Mouse (Mus musculus) c-Kit-negative CD71-positive TER-119-positive erythroid progenitor cells, embryonic 14.5 days (primary cell): Measurements from ENCODE around the gene Atl1.
A peak's percentile ranks its signal among the peaks of the same experiment; 100 is the strongest.

ENCODE experiments used
- DNase-seq: peaks from one replicate; pipeline ENCODE4 v3.0.0-alpha.2; 2013; ENCODE audit warnings: low read depth, low spot score

Atl1 gene

DNA sequence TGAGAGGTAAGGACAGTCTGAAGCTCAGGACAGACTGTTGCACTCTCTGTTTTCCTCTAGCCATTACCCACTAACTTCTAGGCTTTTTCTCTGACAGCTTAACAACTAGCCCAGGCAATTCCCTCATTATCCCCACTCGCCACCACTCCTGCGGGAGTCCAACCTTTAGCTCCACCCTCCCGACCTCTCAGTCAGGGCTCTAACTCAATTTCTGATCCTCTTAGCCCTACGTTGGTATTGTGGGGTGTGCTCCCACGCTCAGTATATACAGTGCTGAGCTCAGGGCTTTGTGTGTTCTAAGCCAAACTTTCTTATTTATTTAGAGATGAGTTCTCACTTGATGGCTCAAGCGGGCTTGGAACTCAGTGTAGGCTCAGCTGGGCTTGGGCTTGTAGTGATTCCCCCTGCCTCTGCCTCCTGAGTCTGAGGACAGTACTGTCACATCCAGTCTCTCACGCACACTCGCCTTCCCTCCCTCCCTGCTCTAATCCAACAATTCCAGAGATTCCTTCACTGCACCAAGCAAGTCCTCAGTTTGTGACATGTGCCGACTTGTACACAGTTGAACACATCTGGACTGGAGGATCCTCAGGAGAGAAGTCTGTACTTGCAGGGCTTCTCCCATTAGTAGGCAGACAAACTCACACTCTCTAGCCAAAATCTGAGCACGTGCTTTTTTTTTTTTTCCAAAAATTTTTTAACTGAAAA, 11.1 kb upstream of the Atl1 start:
- DNase-seq, result no peak

DNA sequence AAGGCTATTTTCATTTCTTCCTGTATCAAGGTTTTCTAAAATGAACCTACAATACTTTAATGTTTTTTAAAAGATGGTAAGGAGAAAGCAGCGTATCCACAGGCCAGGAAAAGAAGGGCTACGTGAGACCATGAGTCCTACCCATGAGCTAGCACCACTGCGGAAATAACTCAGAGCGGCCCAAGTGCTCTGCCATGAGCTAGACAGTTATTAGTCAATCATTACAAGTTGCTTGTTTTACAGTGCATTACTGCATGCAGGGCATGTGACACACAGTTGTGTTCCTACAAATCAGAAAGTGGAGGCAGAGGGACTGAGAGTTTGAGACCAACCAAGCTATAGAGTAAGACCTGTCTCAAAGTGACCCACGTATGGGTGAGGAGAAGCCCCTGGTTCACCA, 8.4 kb upstream of the Atl1 start:
- no peak for DNase-seq

DNA sequence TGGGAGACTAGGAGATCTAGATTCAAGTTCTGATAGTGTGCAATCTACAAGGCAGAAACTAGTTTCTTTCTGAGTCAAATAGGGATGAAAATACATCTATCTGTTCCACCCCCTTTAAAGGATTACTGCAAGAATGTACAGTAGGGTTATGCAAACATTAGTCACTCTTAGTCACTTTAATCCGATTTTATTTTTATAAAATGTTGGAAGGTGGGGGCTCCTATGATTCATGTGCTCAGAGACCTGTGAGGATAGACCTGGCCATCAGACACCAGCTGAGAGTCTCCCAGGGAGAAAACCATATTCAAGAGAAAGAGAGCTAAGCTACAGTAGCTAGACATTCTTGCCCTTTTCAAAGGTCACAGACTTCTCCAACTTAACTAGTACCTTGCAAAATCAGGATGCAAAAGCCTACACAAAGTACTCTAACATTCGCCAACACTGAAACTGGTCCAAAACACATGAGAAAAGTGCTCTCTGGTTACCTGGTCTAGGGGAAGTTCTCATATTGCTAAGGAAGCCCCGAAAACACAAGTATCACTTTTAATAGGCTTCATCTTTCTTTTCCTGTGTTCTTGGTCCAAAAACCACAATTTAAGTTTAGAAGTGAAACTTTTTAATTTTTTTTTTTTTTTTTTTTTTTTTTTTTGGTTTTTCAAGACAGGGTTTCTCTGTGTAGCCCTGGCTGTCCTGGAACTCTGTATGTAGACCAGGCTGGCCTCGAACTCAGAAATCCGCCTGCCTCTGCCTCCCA, 7.1 kb upstream of the Atl1 start:
- no peak for DNase-seq

DNA sequence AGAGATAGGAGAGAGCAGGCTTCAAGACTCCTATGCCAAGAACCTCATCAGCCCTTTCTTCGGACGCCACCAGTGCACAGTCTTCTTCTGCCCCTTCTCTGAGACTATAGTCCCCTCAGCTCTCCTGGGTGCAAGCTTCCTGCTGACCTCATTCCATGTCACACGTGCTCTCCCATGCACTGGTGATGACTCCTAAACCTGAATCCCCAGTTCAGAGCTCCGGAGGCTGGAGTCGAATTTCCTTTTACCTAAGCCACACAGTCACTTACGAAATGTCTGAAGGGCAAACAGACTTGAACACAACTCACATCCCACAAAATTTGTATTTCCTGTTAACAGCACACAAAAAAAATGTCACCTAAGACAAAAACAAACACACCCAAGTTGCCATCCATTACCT, 4.6 kb upstream of the Atl1 start:
- DNase-seq, result no peak

DNA sequence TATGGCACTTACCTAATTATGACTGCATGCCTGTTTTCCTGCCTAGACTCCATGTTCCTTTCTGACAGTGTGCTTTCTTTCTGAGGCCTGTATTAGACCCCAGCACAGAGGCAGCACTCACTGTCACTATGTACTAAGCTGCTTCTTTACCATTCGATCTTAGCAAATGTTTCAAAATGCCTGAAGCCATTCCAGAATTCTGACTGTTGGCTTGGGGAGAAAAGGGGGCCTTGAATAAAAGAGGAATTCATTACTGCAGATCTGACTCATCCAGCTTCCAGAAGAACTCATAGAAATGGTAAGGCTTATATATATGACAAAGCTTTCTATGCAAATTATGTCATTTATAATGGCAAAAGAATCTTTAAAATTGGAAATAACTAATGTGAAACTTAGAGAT, 4.1 kb upstream of the Atl1 start:
- no peak for DNase-seq

DNA sequence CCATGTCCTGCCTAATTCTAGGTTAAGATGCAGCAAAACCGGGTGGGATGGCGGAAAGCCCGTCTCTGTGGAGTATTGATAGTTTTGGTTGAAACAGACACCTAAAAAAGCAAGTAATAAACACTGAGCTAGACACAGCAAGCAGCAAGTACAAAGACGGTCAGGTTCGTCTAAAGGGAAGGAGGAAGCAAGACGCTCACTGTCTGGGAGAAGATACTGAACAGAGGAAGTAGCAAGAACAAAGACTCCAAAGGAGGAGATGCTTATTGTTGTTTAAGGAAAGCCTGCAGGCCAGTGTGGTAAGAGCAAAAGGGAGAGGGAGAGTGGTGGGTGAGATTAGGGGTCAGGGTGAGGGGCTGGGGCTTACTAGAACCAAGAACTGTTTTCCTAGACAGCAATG, 2.4 kb upstream of the Atl1 start:
- DNase-seq, result no peak

DNA sequence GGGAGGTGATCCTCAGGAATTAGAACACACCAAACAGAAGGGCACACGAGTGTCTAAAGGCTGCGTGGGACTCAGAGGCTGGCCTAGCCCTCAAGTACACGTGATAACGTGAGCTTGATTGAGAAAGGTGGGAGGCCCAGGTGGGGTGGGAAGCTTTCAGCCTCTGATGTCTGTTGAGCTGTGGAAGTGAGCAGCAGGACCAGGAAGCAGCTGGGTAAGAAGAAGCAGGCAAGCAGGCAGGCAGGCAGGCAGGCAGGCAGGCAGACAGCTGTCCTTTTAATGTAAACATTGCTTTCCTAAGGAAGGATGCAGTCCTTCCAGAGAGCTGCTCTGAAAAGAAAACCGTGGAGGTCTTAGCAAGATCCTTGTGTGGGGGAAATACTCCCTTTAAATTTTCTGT, 1.9 kb upstream of the Atl1 start:
- no peak for DNase-seq

DNA sequence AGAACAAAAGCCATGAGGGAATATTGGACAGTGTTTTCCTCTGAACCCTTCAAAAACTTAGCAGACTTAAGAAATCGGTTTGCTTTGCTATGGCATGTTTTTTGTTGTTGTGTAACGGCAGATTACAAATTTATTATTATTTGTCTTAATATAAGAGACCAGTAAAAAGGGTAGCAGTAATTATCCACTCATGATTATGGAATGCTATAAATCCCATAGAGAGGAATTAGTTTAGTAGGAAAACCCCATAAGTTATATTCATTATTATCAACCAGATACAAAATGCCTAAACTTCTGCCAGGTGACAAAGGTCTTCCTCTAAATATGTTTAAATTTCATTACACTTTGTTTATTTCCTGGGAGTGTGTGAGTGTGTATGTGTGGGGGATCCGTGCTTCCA, 693 bp upstream of the Atl1 start:
- no peak for DNase-seq

DNA sequence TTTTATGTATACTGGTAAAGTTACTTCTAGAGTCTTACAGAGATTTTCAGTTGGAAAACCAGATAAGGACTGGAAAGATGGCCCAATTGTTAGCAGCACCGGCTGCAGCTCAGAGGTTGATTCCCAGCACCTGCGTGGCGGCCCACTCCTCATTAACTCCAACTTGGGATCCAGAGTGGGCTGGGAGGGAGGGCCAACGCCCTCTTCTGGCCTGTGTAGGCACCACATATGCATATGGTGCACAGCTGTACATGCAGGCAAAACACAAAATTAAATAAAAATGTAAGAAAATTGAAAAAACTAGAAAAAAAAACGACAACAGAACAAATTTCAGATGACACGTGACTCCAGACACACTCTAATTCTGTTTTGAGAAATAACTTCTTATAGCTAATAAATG, 1.5 kb downstream of the Atl1 start:
- no peak for DNase-seq

DNA sequence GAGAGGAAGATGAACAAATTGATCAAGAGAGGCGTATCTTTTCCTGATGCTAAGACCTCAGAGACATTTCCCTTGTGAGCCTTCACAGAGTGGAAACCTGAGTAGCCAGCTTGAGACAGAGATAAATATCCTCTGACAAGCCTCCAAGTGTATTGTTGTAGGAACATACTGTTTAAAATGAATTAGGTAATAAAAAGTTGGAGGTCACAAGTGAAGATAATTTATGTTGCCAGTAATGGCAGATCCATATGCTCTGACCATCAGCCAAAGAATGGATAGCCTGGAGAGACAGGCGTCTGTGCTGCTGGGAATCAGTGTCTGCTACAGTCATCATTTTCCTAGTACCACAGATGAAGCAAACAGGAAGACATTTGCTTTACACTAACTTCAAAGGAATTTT, 2.6 kb downstream of the Atl1 start:
- no peak for DNase-seq

DNA sequence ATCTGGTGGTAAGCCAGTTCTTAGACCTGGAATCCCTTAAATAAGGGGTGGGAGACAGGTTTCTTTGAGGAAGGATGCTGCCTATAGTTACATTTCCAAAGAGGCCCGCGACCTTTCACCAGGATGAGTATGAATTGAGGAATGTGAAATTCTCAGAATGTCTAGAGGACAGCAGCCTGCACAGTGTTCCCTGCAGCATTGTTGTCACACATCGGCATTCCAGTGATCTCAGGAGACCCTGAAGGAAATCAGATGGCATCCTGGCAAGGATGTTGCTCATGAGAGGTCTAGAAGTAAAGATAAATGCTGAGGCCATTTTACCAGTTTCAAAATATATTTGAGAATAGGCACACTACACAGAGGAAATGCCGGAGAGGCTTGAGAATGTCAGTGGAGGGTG, 5.7 kb downstream of the Atl1 start:
- DNase-seq, result no peak

DNA sequence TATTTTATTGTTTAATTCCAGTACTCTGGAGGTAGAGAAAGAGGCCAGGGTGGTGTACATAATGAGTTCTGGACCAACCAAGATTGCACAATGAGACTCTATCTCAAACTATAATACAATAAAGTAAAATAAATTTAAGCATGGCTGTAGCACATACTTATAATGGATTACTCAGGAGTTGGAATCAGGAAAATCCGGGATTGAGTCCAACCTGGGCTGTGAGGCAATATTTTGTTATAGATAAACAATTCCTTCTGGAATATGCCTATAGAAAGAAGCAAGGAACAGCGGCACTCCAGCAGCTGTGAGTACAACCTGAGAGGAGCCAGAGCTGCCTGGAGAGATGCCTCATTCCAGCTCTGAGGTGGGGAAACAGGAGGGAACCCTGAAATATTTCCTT, 12.6 kb downstream of the Atl1 start:
- no peak for DNase-seq

DNA sequence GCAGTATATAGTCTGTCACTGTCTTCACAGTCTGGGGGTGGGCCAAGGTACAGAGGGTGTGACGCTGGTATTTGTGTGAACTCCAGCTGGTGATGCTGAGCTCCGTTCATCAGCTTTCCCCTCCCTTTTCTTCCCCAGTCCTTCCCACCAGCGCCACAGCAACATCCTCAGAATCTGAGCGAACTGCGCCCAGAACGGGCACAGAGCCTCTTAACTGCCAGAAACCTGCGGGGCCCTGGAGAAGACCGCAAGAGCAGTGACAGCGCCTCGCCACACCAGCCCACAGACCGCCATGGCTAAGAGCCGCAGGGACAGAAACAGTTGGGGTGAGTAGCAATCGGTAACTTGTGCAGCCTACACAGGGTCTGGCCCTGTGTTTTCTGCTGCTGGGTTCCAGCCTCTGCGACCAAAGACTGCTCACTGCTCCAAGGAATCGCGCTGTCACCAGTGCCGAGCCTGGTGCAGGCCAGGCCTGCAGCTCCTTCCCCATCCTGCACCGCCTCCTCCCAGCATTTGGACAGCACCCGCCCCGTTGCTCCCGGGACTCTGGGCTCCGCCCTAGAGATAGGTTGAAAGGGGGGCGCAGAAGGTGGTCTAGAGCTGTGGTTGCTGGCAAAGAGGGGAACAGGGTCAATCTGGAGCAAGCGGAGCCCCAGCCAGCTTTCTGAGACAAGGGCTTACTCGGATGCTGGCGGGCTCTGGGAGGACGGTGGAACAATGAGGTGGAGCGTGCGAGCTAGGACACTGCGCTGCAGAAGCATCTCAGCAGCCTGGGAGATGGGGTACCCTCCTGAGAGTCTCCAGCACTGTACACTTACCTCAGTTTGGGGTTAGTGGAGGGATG, 15.5 kb downstream of the Atl1 start:
- no peak for DNase-seq

DNA sequence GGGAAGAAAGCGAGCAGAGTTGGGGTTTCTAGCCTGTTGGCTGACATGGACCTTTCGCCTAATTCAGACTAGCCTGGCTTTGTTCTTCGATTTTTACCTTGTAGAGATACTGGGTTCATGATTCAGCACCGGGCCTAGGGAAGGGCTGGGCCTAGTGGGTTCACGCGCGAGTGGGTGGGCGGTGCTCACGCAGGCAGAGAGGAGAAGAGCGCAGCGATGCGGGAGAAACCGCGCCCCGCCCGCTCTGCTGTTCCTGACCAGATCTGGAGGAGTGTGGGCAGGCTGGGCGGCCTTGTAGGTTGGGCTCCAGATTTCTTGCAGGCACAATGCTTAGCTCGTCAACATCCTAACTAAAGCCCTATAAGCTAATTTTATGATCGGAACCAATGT, 16.1 kb downstream of the Atl1 start:
- DNase-seq, result no peak

DNA sequence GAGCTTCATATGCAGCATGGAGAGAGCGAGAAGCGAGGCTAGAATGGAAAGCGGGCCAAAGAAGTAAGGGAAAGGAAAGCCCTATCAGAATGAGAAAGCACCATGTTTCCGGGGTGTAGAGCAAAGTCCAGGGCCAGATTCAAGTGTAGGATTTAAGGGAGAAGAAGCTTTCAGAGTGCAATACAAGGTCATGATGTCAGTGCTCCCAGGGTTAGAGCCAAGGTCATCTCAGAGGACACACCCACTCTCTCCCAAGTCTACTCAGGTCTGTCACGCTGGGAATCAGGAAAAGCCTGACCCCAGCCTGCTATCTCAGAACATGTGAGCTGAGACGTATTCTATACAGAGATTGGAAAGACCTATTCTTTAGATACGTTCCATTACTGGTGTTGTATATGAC, 19.5 kb downstream of the Atl1 start:
- no peak for DNase-seq

DNA sequence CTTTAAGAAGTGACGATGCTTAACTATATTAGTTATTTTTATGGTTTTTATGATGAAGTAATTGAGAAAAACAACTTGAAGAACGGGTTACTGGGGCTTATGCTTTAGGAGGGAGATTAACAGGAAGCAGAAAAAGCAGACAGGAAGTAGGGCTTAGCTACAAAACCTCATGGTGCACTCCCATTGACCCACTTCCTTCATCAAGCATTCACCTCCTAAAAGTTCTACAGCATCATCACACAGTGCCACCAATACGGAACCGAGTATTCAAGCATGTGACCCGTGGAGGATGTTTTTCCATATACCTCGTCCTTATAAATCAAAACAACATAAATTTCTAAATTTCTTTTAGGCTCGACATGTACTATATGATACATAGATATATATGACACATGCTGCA, 20.3 kb downstream of the Atl1 start:
- DNase-seq, result no peak

DNA sequence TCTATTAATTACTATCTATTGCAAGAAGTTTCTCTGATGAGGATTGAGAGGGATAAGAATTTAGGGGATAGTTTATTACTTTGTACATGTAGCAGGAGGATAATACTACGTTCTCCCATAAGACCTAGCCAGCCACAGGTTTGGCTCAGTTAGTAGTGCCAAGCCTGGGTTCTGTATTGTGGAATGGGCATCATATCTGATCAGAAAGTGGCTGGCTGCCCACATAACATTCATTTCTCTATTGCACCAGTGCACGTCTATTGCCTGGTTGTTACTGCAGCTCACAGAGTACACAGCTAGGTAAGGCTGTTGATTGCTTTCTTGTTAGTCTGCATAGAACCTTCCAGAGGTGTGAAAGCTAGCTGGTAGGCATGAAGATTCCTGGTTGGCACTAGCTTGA, 25.5 kb downstream of the Atl1 start:
- no peak for DNase-seq

DNA sequence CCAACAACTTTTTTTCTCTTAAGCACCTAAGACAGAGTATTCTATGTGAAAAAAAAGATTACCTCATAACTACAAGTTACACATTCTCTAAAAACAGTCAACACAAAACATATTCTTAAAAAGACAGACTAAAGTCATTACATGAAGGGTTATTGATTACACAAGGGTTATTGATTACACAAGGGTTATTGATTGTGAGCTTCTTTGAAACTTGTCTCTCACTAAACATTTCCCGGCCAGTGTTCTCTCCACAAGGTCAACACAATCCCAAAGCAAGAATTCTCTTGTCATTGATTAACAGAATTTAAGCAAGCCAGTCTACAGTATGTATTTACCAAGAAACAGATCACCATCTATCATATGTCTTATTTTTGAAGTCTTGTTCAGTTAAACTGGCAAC, 29.7 kb downstream of the Atl1 start:
- no peak for DNase-seq

DNA sequence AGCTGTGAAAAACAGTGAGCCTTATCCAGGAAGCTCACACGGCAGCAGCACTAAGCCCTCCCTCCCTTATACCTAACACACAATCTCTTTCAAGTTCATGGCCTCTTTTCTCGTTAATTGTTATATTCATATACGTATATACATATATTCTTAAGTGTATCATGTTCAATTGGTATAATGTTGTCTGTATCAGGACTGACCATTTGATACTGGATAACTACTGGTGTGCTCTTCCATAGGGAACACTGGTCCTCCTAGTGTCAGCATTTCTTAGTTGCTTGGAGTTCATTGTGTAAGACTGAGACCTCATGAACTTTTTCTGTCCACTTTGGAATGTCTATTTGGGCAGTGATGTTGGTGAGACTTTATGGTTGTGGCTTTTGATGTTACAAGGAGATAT, 30.7 kb downstream of the Atl1 start:
- no peak for DNase-seq

DNA sequence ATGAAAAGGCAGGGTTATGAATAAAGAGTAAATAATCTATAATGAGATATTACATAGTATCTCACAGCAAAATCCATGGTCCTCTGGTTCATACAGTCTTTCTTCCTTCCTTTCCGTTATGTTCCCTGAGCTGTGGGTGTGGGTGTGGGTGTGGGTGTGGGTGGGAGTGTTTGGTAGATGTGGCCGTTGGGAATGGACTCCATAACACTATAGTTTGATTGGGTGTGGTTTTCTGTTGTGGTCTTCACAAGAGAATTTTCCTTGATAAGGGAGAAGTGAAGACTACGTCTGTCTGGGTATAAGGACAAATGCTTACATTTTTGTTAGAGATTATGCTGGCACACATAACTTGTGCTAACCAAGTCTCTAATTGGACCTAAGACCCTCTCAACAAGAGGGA, 31.2 kb downstream of the Atl1 start:
- DNase-seq, result no peak

DNA sequence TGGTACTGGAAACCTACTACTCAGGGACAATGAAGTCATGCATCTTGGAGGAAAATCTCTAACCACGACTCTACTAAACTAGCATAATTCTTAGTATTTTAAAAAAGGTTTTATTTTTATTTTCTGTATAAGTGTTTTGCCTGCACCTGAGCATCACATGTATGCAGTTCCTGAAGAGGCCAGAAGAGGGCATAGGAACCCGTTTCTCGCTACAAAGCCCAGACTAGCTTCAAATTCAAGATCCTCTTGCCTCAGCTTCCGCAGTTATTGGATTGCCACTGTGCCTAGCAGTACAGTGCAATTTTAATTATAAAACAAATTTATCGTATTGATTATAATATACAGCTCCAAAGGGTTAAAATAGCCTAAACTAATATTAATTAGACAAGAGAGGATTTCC, 31.6 kb downstream of the Atl1 start:
- DNase-seq, result peak; percentile 57

DNA sequence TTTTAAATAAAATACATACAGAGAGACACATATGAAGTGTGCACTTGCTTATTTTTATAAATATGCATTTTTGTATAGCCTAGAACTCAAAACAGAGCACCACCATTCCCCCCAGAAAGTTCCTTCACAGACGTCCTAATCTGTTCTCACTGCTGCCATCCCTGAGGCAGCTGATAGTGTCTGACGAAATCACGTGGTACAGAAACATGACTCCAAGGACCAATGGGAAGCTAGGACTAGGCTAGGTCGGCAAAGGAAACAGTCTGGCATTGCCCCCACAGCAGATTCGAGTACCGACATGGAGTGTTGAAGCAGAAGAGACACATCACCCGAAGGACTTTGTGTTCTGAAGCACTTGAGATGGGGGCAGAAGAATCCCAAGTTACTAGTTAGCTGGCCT, 34.3 kb downstream of the Atl1 start:
- DNase-seq, result no peak

DNA sequence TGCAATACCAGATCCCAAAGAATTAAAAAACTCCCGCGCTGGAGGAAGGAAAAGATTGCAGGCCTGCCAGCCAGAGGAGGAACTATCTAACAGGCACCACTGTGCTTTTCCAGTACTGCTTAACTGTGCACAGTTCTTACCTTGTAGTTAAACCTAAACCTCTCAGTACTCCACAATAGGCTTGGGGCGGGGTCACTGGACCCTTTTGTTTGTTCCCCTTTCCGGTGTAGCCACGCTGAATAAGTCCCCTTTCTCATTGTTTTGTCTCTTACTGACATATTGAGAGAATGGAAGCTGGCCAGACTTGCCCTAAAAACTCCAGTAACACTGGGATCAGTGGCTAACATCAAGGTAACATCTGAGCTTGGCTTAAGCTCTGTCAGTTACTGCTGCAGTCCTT, 45.3 kb downstream of the Atl1 start:
- DNase-seq, result no peak
